In genomic region chr10:41303639-41304444, GRCm38 (mm10) we compare ENCODE assay signal across 8 mouse cellular contexts. TPM values are rescaled to one million over a fixed set of nuclear protein-coding genes. Genes with fewer than 3 reads are reported as not detected.
DNase-seq lines count a peak whose midpoint lies in the region; ATAC-seq and TF ChIP-seq lines count a peak whose summit lies in the region.

Gene Ak9, plus strand, starts transcription at chr10:41303980.

- H3K4me3 ChIP-seq in hindbrain, embryonic 10.5 days, result peak within 1 kb of the TSS; percentile 95
- H3K4me3 ChIP-seq in lung, embryonic 15.5 days, result peak within 1 kb of the TSS; percentile 92
- peak within 1 kb of the TSS; percentile 67 for H3K4me3 ChIP-seq in olfactory bulb, adult 2 months (ENCODE audit: insufficient read depth, low read depth, low read length)

- peak; percentile 95 for DNase-seq in MN1 (ENCODE audit: low spot score)
- DNase-seq in cerebellum, adult 9-10 months, result peak; percentile 89
- DNase-seq in hindbrain, embryonic 10.5 days (ENCODE audit: low spot score), result peak; percentile 85
- peak; percentile 72 for DNase-seq in layer of hippocampus, adult 9-10 months (ENCODE audit: low spot score)
- peak; percentile 78 to 84 for DNase-seq in thymus, adult 18-20 months

- TF ChIP-seq CTCF in olfactory bulb, adult 2 months (IDR thresholded peaks at IDR 0.05; ENCODE audit: insufficient read depth, low read depth, low read length), result peak; percentile 53; the same call in 1 of the 2 replicates

- H3K9ac ChIP-seq in lung, embryonic 15.5 days, result peak within 1 kb of the TSS; percentile 62

- TF ChIP-seq POLR2A in olfactory bulb, adult 2 months (IDR thresholded peaks at IDR 0.05; ENCODE audit: insufficient read depth, low read depth, low read length), result no peak

- peak; percentile 91 for ATAC-seq in frontal cortex, adult (ENCODE audit: low TSS enrichment)
- ATAC-seq in lung, embryonic 15.5 days (ENCODE audit: borderline replicate concordance, extremely low read depth, low FRiP score, low TSS enrichment), result peak; percentile 85

- H3K9me3 ChIP-seq in hindbrain, embryonic 10.5 days, result no peaks in the 10 kb centered on the region
- H3K9me3 ChIP-seq in lung, embryonic 15.5 days, result no peaks in the 10 kb centered on the region

- peak within 1 kb of the TSS; percentile 88 for H3K27ac ChIP-seq in hindbrain, embryonic 10.5 days
- H3K27ac ChIP-seq in lung, embryonic 15.5 days, result peak within 1 kb of the TSS; percentile 35; the same call in 1 of the 2 replicates
- peak within 1 kb of the TSS; percentile 50; the same call in 1 of the 2 replicates for H3K27ac ChIP-seq in olfactory bulb, adult 2 months (ENCODE audit: insufficient read depth, low read depth, low read length)

- H3K4me2 ChIP-seq in lung, embryonic 15.5 days, result peak within 1 kb of the TSS; percentile 88

- under 1% methylated on average over 25 of the region's 25 CpGs for WGBS in hindbrain, embryonic 10.5 days
- WGBS in lung, embryonic 15.5 days, result under 1% methylated on average over 25 of the region's 25 CpGs
- under 1% methylated on average over 25 of the region's 25 CpGs for WGBS in olfactory bulb, adult 2 months

- H3K36me3 ChIP-seq in hindbrain, embryonic 10.5 days, result no peaks in the 10 kb centered on the region
- H3K36me3 ChIP-seq in lung, embryonic 15.5 days, result no peaks in the 10 kb centered on the region

- no peaks in the 10 kb centered on the region for H3K27me3 ChIP-seq in hindbrain, embryonic 10.5 days (ENCODE audit: insufficient read depth, poor library complexity, severe bottlenecking)
- H3K27me3 ChIP-seq in lung, embryonic 15.5 days, result no peaks in the 10 kb centered on the region

- peaks cover 12% of the 10 kb centered on the region for H3K4me1 ChIP-seq in hindbrain, embryonic 10.5 days (replicated peaks)
- peaks cover 6% of the 10 kb centered on the region; the same call in 1 of the 2 replicates for H3K4me1 ChIP-seq in lung, embryonic 15.5 days
- peaks cover 2% of the 10 kb centered on the region; the same call in 1 of the 2 replicates for H3K4me1 ChIP-seq in olfactory bulb, adult 2 months (ENCODE audit: control insufficient read depth, insufficient read depth, low read length)

RNA-seq across cellular contexts. Expression of gene Ak9, which starts in this region (rescaled TPM):
- 0.16 and 0.34 TPM in 2 replicates for polyA plus RNA-seq in hindbrain, embryonic 10.5 days (2016; fragmentation: Nextera tagmentation; extraction: Ambion mirVana)
- polyA plus RNA-seq in lung, embryonic 15.5 days (2015; fragmentation: Nextera tagmentation; extraction: Ambion mirVana), result 0.20 and 0.27 TPM in 2 replicates
- not detected in 2 replicates for polyA plus RNA-seq in olfactory bulb, adult 2 months (2012; ENCODE audit: insufficient read depth, insufficient read length, low replicate concordance, missing spikeins)

Comparison
In these comparisons a context has a peak if more than half of its experiments do, and no peak if none do; other contexts are left out.
1. Peak in every context shown above with its lines: DNase-seq, ATAC-seq, H3K4me3 ChIP-seq and H3K27ac ChIP-seq.
2. Peak in DNase-seq, H3K4me3 ChIP-seq and H3K27ac ChIP-seq in hindbrain, embryonic 10.5 days; RNA of the gene not detected or under 1 TPM.
3. Peak in ATAC-seq, H3K4me3 ChIP-seq, H3K27ac ChIP-seq, H3K9ac ChIP-seq and H3K4me2 ChIP-seq in lung, embryonic 15.5 days; RNA of the gene not detected or under 1 TPM.
4. H3K27ac ChIP-seq: peak in every context shown above with its lines; median percentile 88 in hindbrain, embryonic 10.5 days; 50 in olfactory bulb, adult 2 months; 35 in lung, embryonic 15.5 days.